11 mouse cellular contexts compared by ENCODE assay signal in the genomic region with DNA sequence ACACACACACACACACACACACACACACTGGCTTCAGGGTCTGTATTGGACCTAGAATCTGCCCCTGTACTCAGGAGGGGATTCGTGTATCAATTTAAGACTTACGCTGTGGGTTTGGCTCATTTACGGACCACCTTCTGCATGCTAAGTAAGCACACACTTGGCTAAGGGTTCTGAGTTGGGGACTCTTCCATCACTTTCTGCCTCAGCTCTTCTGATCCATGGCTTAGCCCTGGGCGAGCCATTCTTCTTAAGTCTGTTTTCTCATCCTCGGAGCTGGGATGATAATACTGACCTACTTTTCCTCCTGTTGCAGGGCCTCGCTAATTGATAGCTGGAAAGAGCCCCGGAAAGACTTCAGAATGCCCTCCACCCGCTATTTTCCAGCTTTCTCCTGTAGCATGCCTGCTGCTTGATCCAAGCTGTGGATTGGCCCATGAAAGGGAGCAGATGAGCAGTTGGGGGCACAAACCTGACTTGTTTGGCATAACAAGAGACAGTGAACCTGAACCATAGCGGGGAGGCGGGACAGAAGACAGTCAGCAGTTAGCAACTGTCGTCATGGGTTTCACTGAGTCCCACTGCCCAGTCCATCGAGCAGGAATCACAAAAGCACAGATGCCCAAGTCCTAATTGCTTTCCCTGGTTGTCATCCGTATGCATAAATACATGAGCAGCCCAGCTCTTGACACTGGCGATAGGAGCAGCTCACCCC.
DNase-seq lines count a peak whose midpoint lies in the region; ATAC-seq and TF ChIP-seq lines count a peak whose summit lies in the region.
"Had no signal": no experiment of that assay in that cellular context is flagged by ENCODE, and none has a peak within 500 bp of the region (broad histone marks: within the 10 kb centered on the region; RNA-seq: fewer than 3 reads in every experiment).

No protein-coding gene starts in this region.

- no peak overlapping the region for H3K27ac ChIP-seq in embryonic facial prominence, embryonic 12.5 days
- H3K27ac ChIP-seq in embryonic facial prominence, embryonic 10.5 days (replicated peaks) = no peak overlapping the region
- H3K27ac ChIP-seq in hindbrain, embryonic 13.5 days = peak overlapping the region; percentile 85
- H3K27ac ChIP-seq in midbrain, embryonic 15.5 days = peak overlapping the region; percentile 71
- H3K27ac ChIP-seq in heart, adult 2 months = no peak overlapping the region
- H3K27ac ChIP-seq: liver, embryonic 13.5 days had no signal

- TF ChIP-seq CTCF in heart, adult 2 months (IDR thresholded peaks at IDR 0.05) = no peak

- no peaks in the 10 kb centered on the region for H3K9me3 ChIP-seq in embryonic facial prominence, embryonic 12.5 days
- H3K9me3 ChIP-seq in embryonic facial prominence, embryonic 10.5 days = no peaks in the 10 kb centered on the region
- no peaks in the 10 kb centered on the region for H3K9me3 ChIP-seq in hindbrain, embryonic 13.5 days
- no peaks in the 10 kb centered on the region for H3K9me3 ChIP-seq in midbrain, embryonic 15.5 days
- H3K9me3 ChIP-seq: liver, embryonic 13.5 days had no signal

- no peak for TF ChIP-seq EP300 in heart, adult 2 months (IDR thresholded peaks at IDR 0.05; ENCODE audit: insufficient read depth, low read depth, low read length)

- no peak for DNase-seq in embryonic facial prominence, embryonic 10.5 days (ENCODE audit: low spot score)
- peak; percentile 61 for DNase-seq in Muller cell, postnatal 12 days (ENCODE audit: inconsistent ontology term)
- no peak for DNase-seq in heart, adult 2 months
- no peak for DNase-seq in adipocyte (ENCODE audit: low spot score)
- DNase-seq in thymus, postnatal 0 days (ENCODE audit: low spot score) = no peak
- DNase-seq: heart, postnatal 36 days; kidney, adult 18-20 months; liver, embryonic 13.5 days had no signal

- intact Hi-C loops in heart, adult 2 months (cut with DNase I) = no loop called here

- ATAC-seq in embryonic facial prominence, embryonic 12.5 days (ENCODE audit: insufficient number of reproducible peaks, insufficient read depth, low FRiP score, low TSS enrichment) = 0 out of 2 replicates have a peak, but pooled peaks have one; percentile 10
- ATAC-seq in hindbrain, embryonic 13.5 days (ENCODE audit: low FRiP score) = peak; percentile 59
- ATAC-seq in midbrain, embryonic 15.5 days (replicated peaks) = peak; percentile 69

- H3K36me3 ChIP-seq in embryonic facial prominence, embryonic 12.5 days = no peaks in the 10 kb centered on the region
- no peaks in the 10 kb centered on the region for H3K36me3 ChIP-seq in embryonic facial prominence, embryonic 10.5 days (replicated peaks)
- H3K36me3 ChIP-seq in hindbrain, embryonic 13.5 days = no peaks in the 10 kb centered on the region
- no peaks in the 10 kb centered on the region for H3K36me3 ChIP-seq in midbrain, embryonic 15.5 days (replicated peaks)
- no peaks in the 10 kb centered on the region for H3K36me3 ChIP-seq in heart, adult 2 months (ENCODE audit: control insufficient read depth, insufficient read depth, low read length)
- H3K36me3 ChIP-seq: liver, embryonic 13.5 days had no signal

- H3K4me1 ChIP-seq in embryonic facial prominence, embryonic 12.5 days = no peaks in the 10 kb centered on the region
- H3K4me1 ChIP-seq in embryonic facial prominence, embryonic 10.5 days = peaks cover 10% of the 10 kb centered on the region; the same call in 1 of the 2 replicates
- H3K4me1 ChIP-seq in hindbrain, embryonic 13.5 days (replicated peaks) = peaks cover 16% of the 10 kb centered on the region
- H3K4me1 ChIP-seq in midbrain, embryonic 15.5 days = peaks cover 11% of the 10 kb centered on the region
- H3K4me1 ChIP-seq in heart, adult 2 months (ENCODE audit: control insufficient read depth, insufficient read depth, low read length) = no peaks in the 10 kb centered on the region

- no peaks in the 10 kb centered on the region for H3K27me3 ChIP-seq in embryonic facial prominence, embryonic 12.5 days
- H3K27me3 ChIP-seq in embryonic facial prominence, embryonic 10.5 days (replicated peaks; ENCODE audit: low read depth, poor library complexity, severe bottlenecking) = no peaks in the 10 kb centered on the region
- H3K27me3 ChIP-seq in hindbrain, embryonic 13.5 days = no peaks in the 10 kb centered on the region
- H3K27me3 ChIP-seq in midbrain, embryonic 15.5 days (replicated peaks) = no peaks in the 10 kb centered on the region
- H3K27me3 ChIP-seq in heart, adult 2 months (ENCODE audit: control insufficient read depth, insufficient read depth, low read length) = no peaks in the 10 kb centered on the region
- H3K27me3 ChIP-seq: liver, embryonic 13.5 days had no signal

- no peak overlapping the region for H3K4me2 ChIP-seq in embryonic facial prominence, embryonic 12.5 days (replicated peaks)
- H3K4me2 ChIP-seq in hindbrain, embryonic 13.5 days = peak overlapping the region; percentile 6; the same call in 1 of the 2 replicates
- H3K4me2 ChIP-seq in midbrain, embryonic 15.5 days = no peak overlapping the region
- H3K4me2 ChIP-seq: liver, embryonic 13.5 days had no signal

- no peak overlapping the region for H3K9ac ChIP-seq in embryonic facial prominence, embryonic 12.5 days
- H3K9ac ChIP-seq in hindbrain, embryonic 13.5 days = no peak overlapping the region
- no peak overlapping the region for H3K9ac ChIP-seq in midbrain, embryonic 15.5 days
- H3K9ac ChIP-seq in heart, adult 2 months (ENCODE audit: low read depth, low read length) = no peak overlapping the region
- H3K9ac ChIP-seq: liver, embryonic 13.5 days had no signal

- no peak for TF ChIP-seq POLR2A in heart, adult 2 months (IDR thresholded peaks at IDR 0.05; ENCODE audit: insufficient read depth, low read depth, low read length)

- 85% methylated on average over 14 of the region's 14 CpGs for WGBS in embryonic facial prominence, embryonic 12.5 days
- 86% methylated on average over 14 of the region's 14 CpGs for WGBS in embryonic facial prominence, embryonic 10.5 days
- WGBS in hindbrain, embryonic 13.5 days = 51% methylated on average over 14 of the region's 14 CpGs
- WGBS in midbrain, embryonic 15.5 days = 39% methylated on average over 14 of the region's 14 CpGs
- 75% methylated on average over 14 of the region's 14 CpGs for WGBS in heart, adult 2 months

- H3K79me2 ChIP-seq in heart, adult 2 months (replicated peaks; ENCODE audit: control insufficient read depth, insufficient read depth, low read length) = no peaks in the 10 kb centered on the region

- H3K4me3 ChIP-seq in embryonic facial prominence, embryonic 12.5 days = no peak overlapping the region
- H3K4me3 ChIP-seq in embryonic facial prominence, embryonic 10.5 days = no peak overlapping the region
- no peak overlapping the region for H3K4me3 ChIP-seq in hindbrain, embryonic 13.5 days
- H3K4me3 ChIP-seq in midbrain, embryonic 15.5 days = no peak overlapping the region
- no peak overlapping the region for H3K4me3 ChIP-seq in heart, adult 2 months
- H3K4me3 ChIP-seq: liver, embryonic 13.5 days had no signal

Comparison
In these comparisons a context has a peak if more than half of its experiments do, and no peak if none do; other contexts are left out.
1. ATAC-seq: peak in every context shown above with its lines; median percentile 69 in midbrain, embryonic 15.5 days; 59 in hindbrain, embryonic 13.5 days; 10 in embryonic facial prominence, embryonic 12.5 days.
2. H3K27ac ChIP-seq: peak in hindbrain, embryonic 13.5 days (single experiment) and midbrain, embryonic 15.5 days (single experiment); none in embryonic facial prominence, embryonic 12.5 days (single experiment), embryonic facial prominence, embryonic 10.5 days (single experiment) and heart, adult 2 months (single experiment).